Mouse (Mus musculus): ENCODE data around the gene Mtx3. TPM values are rescaled to one million over a fixed set of nuclear protein-coding genes. Genes with fewer than 3 reads are reported as not detected.
A peak's percentile ranks its signal among the peaks of the same experiment; 100 is the strongest.

The Mtx3 gene
- polyA plus RNA-seq, 1 experiment from 2014 or later, result 9.0 TPM

DNA sequence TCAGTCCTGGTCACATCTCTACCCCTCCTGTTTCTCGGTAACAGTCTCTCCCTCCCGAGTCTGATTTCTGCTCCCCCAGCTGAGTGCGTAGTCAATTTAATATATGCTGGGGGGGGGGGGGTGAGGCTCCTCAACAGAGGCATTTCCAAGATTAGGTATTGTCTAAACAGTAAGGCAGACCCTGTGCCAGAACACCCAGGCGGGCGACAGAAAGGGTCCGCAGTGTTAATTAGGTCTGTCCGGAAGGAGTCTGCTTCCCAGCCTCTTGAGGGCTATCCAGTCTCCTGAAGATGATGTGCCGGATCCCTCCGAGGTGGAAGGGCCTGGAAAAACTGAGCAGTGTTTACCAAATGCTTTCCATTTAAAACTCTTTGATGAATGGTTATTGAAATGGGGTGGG lies 35.4 kb downstream of the Mtx3 start:
- Histone ChIP-seq H3K27me3 (ENCODE audit: control insufficient read depth, insufficient read depth, low read length) (no peaks in the 10 kb centered on the region), H3K4me2 (ENCODE audit: low read depth, low read length) (no peak overlapping the region), H3K36me3 (ENCODE audit: control insufficient read depth, insufficient read depth, low read length) (no peaks in the 10 kb centered on the region), H3K9ac (replicated peaks; ENCODE audit: low read depth, low read length) (no peak overlapping the region), H3K4me1 (ENCODE audit: control insufficient read depth, insufficient read depth, low read length) (no peaks in the 10 kb centered on the region), H3K27ac (ENCODE audit: low read depth, low read length) (no peak overlapping the region), H3K4me3 (ENCODE audit: low read depth, low read length) (no peak overlapping the region), H3K9me3 (ENCODE audit: control insufficient read depth, low read length) (no peaks in the 10 kb centered on the region)
- 39% methylated on average over 9 of the region's 9 CpGs for WGBS
- peak; percentile 34; the same call in 1 of the 2 replicates for ATAC-seq (ENCODE audit: low read depth)

DNA sequence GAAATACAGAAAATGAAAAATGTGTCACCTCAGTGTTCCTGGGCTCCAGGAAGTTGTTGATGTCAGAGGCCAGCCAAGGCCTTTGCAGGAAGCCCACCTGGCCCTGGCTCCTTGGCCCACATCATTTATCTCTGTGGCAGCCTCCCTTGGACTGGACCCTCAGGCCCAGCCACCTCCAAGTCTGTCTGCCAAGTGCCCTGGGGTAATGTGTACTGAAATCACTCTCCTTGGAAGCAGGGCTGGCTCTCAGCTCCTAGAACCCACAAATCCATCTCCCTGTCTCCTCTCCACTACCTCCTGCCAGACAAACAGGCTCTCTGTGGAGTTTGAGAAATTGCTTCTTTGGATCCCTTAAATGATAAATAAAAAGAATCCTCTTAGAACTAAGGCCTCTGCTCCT lies 36.0 kb downstream of the Mtx3 start:
- ATAC-seq (ENCODE audit: low read depth), result no peak
- no peaks in the 10 kb centered on the region for H3K4me1 ChIP-seq (ENCODE audit: control insufficient read depth, insufficient read depth, low read length)
- H3K27ac ChIP-seq (ENCODE audit: low read depth, low read length), result no peak overlapping the region
- H3K9ac ChIP-seq (replicated peaks; ENCODE audit: low read depth, low read length), result no peak overlapping the region
- no peaks in the 10 kb centered on the region for H3K36me3 ChIP-seq (ENCODE audit: control insufficient read depth, insufficient read depth, low read length)
- H3K4me3 ChIP-seq (ENCODE audit: low read depth, low read length), result no peak overlapping the region
- H3K4me2 ChIP-seq (ENCODE audit: low read depth, low read length), result no peak overlapping the region
- H3K27me3 ChIP-seq (ENCODE audit: control insufficient read depth, insufficient read depth, low read length), result no peaks in the 10 kb centered on the region
- no peaks in the 10 kb centered on the region for H3K9me3 ChIP-seq (ENCODE audit: control insufficient read depth, low read length)

- WGBS, result 81% methylated on average over 9 of the region's 9 CpGs
- no peak for ATAC-seq (ENCODE audit: low read depth)
- no peak overlapping the region for H3K4me3 ChIP-seq (ENCODE audit: low read depth, low read length)
- H3K9ac ChIP-seq (replicated peaks; ENCODE audit: low read depth, low read length), result no peak overlapping the region
- H3K4me2 ChIP-seq (ENCODE audit: low read depth, low read length), result no peak overlapping the region
- H3K27ac ChIP-seq (ENCODE audit: low read depth, low read length), result no peak overlapping the region
- H3K4me1 ChIP-seq (ENCODE audit: control insufficient read depth, insufficient read depth, low read length), result no peaks in the 10 kb centered on the region
- H3K36me3 ChIP-seq (ENCODE audit: control insufficient read depth, insufficient read depth, low read length), result no peaks in the 10 kb centered on the region
- H3K9me3 ChIP-seq (ENCODE audit: control insufficient read depth, low read length), result no peaks in the 10 kb centered on the region
- no peaks in the 10 kb centered on the region for H3K27me3 ChIP-seq (ENCODE audit: control insufficient read depth, insufficient read depth, low read length)
Measured at GRCm38 (mm10) chr13:92882271-92882985, 37.9 kb downstream of the Mtx3 start.

DNA sequence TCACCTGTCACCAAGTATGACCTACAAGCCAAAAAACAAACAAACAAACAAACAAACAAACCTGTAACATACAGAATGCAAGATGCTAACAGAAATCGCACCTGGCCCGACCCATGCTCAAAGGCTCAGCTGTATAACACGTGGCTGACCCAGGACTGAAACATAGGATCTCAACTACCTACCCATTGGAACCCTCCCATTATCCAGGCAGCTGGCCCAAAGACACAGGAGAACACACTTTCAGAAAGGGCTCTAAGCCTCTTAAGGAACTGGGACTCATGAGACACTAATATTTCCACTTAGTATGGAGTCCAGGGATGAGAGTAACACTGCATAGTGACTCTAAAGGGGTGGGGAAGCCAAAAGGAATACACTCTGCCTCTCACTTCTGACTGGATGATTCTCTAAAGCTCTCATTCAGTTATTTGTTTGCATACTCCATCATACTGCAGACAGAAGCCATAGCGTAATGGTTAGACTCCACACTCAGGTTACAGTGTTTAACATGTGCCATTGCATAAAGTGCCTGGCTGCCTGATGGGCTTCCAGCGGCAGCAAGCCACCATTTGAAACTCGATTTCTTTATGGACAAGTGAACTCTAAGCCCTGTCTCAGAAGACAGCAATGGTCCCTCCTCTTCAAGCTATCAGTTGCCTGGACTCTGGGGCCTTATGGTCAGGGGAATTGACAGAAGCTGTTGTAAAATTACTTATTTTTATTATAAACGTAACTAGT lies 38.6 kb downstream of the Mtx3 start:
- H3K27ac ChIP-seq (ENCODE audit: low read depth, low read length), result no peak overlapping the region
- no peaks in the 10 kb centered on the region for H3K36me3 ChIP-seq (ENCODE audit: control insufficient read depth, insufficient read depth, low read length)
- 90% methylated on average over 7 of the region's 7 CpGs for WGBS
- no peak overlapping the region for H3K4me2 ChIP-seq (ENCODE audit: low read depth, low read length)
- no peaks in the 10 kb centered on the region for H3K27me3 ChIP-seq (ENCODE audit: control insufficient read depth, insufficient read depth, low read length)
- H3K4me3 ChIP-seq (ENCODE audit: low read depth, low read length), result no peak overlapping the region
- no peak overlapping the region for H3K9ac ChIP-seq (replicated peaks; ENCODE audit: low read depth, low read length)
- ATAC-seq (ENCODE audit: low read depth), result no peak
- H3K4me1 ChIP-seq (ENCODE audit: control insufficient read depth, insufficient read depth, low read length), result no peaks in the 10 kb centered on the region
- no peaks in the 10 kb centered on the region for H3K9me3 ChIP-seq (ENCODE audit: control insufficient read depth, low read length)

GRCm38 (mm10) chr13:92884206-92884605 lies 39.6 kb downstream of the Mtx3 start:
- H3K9ac ChIP-seq (replicated peaks; ENCODE audit: low read depth, low read length), result no peak overlapping the region
- WGBS, result 88% methylated on average over 1 of the region's 1 CpGs
- no peaks in the 10 kb centered on the region for H3K4me1 ChIP-seq (ENCODE audit: control insufficient read depth, insufficient read depth, low read length)
- no peak overlapping the region for H3K27ac ChIP-seq (ENCODE audit: low read depth, low read length)
- no peak for ATAC-seq (ENCODE audit: low read depth)
- H3K27me3 ChIP-seq (ENCODE audit: control insufficient read depth, insufficient read depth, low read length), result no peaks in the 10 kb centered on the region
- no peaks in the 10 kb centered on the region for H3K9me3 ChIP-seq (ENCODE audit: control insufficient read depth, low read length)
- H3K4me3 ChIP-seq (ENCODE audit: low read depth, low read length), result no peak overlapping the region
- H3K4me2 ChIP-seq (ENCODE audit: low read depth, low read length), result no peak overlapping the region
- no peaks in the 10 kb centered on the region for H3K36me3 ChIP-seq (ENCODE audit: control insufficient read depth, insufficient read depth, low read length)

DNA sequence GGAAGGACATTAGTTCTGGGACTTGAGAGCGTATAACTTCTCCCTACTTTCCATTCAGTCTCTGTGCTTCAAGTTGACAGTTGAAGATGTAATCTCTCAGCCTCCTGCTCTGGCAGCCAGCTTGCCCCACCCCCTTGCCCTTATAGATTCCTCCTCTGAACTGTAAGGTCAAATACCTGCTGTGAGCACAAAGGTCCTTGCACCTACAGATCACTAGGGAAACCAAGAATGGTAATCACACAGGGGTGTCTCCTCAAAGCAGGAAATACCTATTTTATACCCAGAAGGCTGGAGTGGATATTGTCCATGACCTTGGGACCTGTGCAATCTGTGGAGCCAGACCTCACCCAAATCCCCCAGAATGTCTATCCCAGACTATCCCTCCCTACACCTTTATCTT lies 40.4 kb downstream of the Mtx3 start:
- no peak overlapping the region for H3K4me2 ChIP-seq (ENCODE audit: low read depth, low read length)
- 95% methylated on average over 1 of the region's 1 CpGs for WGBS
- ATAC-seq (ENCODE audit: low read depth), result no peak

GRCm38 (mm10) chr13:92899087-92899486 lies 54.5 kb downstream of the Mtx3 start:
- Histone ChIP-seq H3K9me3 (ENCODE audit: control insufficient read depth, low read length) (no peaks in the 10 kb centered on the region), H3K4me1 (ENCODE audit: control insufficient read depth, insufficient read depth, low read length) (no peaks in the 10 kb centered on the region), H3K27me3 (ENCODE audit: control insufficient read depth, insufficient read depth, low read length) (no peaks in the 10 kb centered on the region), H3K36me3 (ENCODE audit: control insufficient read depth, insufficient read depth, low read length) (no peaks in the 10 kb centered on the region), H3K4me2 (ENCODE audit: low read depth, low read length) (no peak overlapping the region), H3K4me3 (ENCODE audit: low read depth, low read length) (no peak overlapping the region), H3K27ac (ENCODE audit: low read depth, low read length) (no peak overlapping the region), H3K9ac (replicated peaks; ENCODE audit: low read depth, low read length) (no peak overlapping the region)
- WGBS, result 94% methylated on average over 6 of the region's 6 CpGs
- ATAC-seq (ENCODE audit: low read depth), result no peak

More for the DNA sequence above, 40.4 kb downstream of the Mtx3 start:
- H3K27me3 ChIP-seq (ENCODE audit: control insufficient read depth, insufficient read depth, low read length), result no peaks in the 10 kb centered on the region
- no peak overlapping the region for H3K4me3 ChIP-seq (ENCODE audit: low read depth, low read length)
- H3K4me1 ChIP-seq (ENCODE audit: control insufficient read depth, insufficient read depth, low read length), result no peaks in the 10 kb centered on the region
- no peak overlapping the region for H3K27ac ChIP-seq (ENCODE audit: low read depth, low read length)
- H3K9ac ChIP-seq (replicated peaks; ENCODE audit: low read depth, low read length), result no peak overlapping the region
- no peaks in the 10 kb centered on the region for H3K36me3 ChIP-seq (ENCODE audit: control insufficient read depth, insufficient read depth, low read length)
- H3K9me3 ChIP-seq (ENCODE audit: control insufficient read depth, low read length), result no peaks in the 10 kb centered on the region

DNA sequence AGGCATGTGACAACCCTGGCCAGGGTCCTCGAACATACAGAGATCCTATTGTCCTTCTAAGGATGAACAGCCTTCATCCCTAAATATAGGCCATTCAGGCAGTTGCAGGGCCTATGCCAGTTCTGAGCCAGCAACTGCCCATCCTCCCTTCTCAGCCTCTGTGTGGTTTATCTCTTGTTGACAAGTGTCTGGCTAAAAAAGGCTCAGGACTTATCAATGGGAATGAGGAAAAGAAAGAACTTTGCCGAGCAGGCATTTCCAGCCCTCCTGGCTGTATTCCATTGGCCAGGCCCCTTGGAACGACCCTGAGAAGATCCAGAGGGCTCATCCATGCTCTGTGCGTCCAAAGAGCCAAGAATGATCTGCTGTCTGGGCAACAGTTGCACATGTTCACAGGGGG lies 58.7 kb downstream of the Mtx3 start:
- no peak overlapping the region for H3K9ac ChIP-seq (replicated peaks; ENCODE audit: low read depth, low read length)
- H3K9me3 ChIP-seq (ENCODE audit: control insufficient read depth, low read length), result no peaks in the 10 kb centered on the region
- ATAC-seq (ENCODE audit: low read depth), result no peak
- H3K4me2 ChIP-seq (ENCODE audit: low read depth, low read length), result no peak overlapping the region
- no peaks in the 10 kb centered on the region for H3K4me1 ChIP-seq (ENCODE audit: control insufficient read depth, insufficient read depth, low read length)
- H3K4me3 ChIP-seq (ENCODE audit: low read depth, low read length), result no peak overlapping the region
- WGBS, result 73% methylated on average over 4 of the region's 4 CpGs
- no peaks in the 10 kb centered on the region for H3K27me3 ChIP-seq (ENCODE audit: control insufficient read depth, insufficient read depth, low read length)
- H3K36me3 ChIP-seq (ENCODE audit: control insufficient read depth, insufficient read depth, low read length), result no peaks in the 10 kb centered on the region
- no peak overlapping the region for H3K27ac ChIP-seq (ENCODE audit: low read depth, low read length)

DNA sequence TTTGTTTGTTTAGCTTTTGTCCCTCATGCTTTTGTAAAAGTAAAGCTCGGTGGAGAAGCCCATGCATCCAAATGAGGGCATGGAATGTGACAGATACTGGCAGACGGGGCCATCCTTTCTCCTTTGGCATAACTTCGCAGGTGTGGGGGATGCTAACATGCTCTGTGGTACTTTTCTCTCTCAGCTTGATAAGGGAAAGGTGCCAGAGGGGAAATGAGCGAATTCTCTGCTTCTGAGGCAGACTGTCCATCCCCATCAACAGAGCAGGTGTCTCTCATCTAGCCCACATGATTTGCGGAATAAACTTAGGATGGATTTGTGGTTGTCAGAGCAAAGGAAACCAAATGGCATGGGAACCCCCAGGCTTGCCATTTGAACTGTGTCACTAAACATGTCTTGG lies 61.4 kb downstream of the Mtx3 start:
- Histone ChIP-seq H3K36me3 (ENCODE audit: control insufficient read depth, insufficient read depth, low read length) (no peaks in the 10 kb centered on the region), H3K9ac (replicated peaks; ENCODE audit: low read depth, low read length) (no peak overlapping the region), H3K4me2 (ENCODE audit: low read depth, low read length) (no peak overlapping the region), H3K27ac (ENCODE audit: low read depth, low read length) (no peak overlapping the region), H3K9me3 (ENCODE audit: control insufficient read depth, low read length) (no peaks in the 10 kb centered on the region), H3K4me3 (ENCODE audit: low read depth, low read length) (no peak overlapping the region), H3K4me1 (ENCODE audit: control insufficient read depth, insufficient read depth, low read length) (no peaks in the 10 kb centered on the region), H3K27me3 (ENCODE audit: control insufficient read depth, insufficient read depth, low read length) (no peaks in the 10 kb centered on the region)
- ATAC-seq (ENCODE audit: low read depth), result no peak
- 86% methylated on average over 5 of the region's 5 CpGs for WGBS

All from neural tube, embryonic 14.5 days (tissue).